Mouse (Mus musculus): Measurements from ENCODE around the gene Tdg.
A peak's percentile ranks its signal among the peaks of the same experiment; 100 is the strongest.
"Not testable (repeated sequence)": the region's sequence is repeated elsewhere in the genome, so short reads cannot be mapped to it uniquely, and the experiment has no call there.

Tdg gene

GRCm38 (mm10) chr10:82629586-82630255, at the start of gene Tdg:
Tdg (plus strand) TSS chr10:82629828.
- peak; percentile 90 for DNase-seq

- not testable (repeated sequence) for DNase-seq
These were observed 40.0 kb upstream of the Tdg start for GRCm38 (mm10) chr10:82589673-82590072.

DNA sequence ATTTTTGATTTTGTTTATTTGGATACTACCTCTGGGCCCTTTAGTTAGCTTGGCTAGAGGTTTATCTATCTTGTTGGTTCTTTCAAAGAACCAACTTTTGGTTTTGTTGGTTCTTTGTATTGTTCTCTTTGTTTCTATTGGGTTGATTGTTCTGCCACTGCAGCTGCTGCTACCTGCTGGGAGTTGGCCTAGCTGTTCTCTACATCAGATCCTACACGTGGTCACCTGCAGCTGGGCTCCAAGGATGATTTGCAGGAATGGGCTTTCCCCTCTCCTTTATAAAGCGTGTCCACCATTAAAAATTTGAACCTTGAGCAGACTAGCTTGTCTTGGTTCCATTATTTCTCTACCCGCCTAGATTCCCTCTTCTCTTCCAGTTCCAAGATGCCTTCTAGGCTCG, 35.2 kb upstream of the Tdg start:
- not testable (repeated sequence) for DNase-seq

GRCm38 (mm10) chr10:82622235-82622634, 7.4 kb upstream of the Tdg start:
- no peak for DNase-seq

DNA sequence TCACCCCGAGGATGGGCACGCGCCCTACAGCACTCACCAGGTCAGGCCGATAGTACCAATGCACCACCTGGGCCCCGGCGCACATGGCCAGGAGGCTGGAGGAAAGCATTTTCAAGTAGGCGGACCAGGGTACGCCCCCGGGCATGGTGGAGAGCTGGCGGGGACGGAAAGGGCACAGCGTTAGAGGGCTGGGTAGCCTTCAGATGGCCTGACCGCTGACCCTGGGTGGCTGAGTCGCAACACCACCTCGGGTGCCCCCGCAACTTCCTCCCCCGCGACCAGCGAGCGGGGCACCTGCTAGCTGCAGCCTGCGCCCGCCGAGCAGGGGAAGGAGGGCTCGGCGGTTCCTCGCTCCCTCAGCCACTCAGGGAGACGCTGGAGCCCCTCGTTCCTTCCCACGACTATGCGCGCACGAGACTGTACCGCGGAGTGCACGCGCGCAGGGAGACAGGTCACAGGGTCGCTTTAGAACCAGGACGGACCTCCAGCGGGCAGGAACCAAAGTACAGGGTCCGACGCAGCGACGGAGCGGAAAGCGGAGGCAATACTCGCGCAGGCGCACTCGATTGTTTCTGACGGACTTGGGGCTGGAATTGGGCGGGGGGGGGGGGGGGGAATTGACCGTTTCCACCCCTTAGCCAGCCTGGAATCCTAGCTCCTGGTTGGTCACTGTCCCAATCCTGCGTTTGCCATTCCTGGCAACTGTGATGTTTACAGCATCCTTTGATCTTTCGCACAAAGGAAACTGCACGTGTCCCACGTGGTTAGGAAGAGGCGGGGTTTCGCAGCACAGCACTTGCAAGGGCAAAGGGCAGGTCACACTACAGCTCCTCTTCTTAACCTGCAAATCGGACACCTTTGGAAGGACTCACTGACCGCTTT, 6.7 kb upstream of the Tdg start, which contains the start of gene 1190007I07Rik:
Gene 1190007I07Rik (minus strand): TSS at position 558 of the 882 bp plus-strand sequence.
- DNase-seq = peak; percentile 95

- not testable (repeated sequence) for DNase-seq
These were observed 6.1 kb upstream of the Tdg start for GRCm38 (mm10) chr10:82623553-82623932.

DNA sequence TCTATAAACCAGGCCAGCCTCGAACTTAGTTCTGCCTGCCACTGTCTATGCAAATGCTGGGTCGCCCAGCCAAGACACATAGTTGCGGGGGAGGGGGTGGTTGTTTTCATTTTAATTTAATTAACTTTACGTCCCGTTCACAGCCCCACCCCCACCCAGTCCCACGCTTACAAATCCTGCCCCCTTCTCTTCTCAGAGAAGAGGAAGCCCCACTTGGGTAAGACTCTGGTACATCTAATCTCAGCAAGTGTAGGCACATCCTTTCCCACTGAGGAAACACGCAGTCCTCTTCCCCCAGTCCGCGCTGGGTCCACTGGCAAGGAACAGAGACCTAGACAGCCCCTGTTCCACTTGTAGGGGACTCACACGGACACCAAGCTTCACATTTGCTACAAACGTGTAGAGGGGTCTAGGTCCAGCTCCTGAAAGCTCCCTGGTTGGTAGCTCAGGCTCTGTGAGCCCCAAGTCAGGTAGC, 480 bp upstream of the Tdg start:
- peak; percentile 21 for DNase-seq

DNA sequence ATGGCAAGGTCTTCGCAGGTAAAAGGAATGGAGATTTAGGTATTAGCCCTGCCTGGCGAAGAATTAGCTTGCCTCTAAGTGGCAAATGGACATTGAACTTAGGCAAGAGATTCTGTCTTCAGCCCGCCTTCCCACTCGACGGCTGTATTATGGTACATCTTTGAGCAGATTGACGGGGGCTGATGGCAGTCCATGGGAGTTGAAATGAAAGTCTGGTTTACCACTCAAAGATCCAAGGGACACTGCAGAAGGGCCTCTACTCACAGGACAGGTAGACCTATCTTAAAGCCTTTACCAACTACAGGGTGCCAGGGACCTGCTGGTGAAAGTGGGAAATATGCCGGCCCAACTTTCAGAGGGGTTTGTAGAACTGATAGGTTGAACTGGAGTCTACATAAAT, 869 bp downstream of the Tdg start:
- no peak for DNase-seq

DNA sequence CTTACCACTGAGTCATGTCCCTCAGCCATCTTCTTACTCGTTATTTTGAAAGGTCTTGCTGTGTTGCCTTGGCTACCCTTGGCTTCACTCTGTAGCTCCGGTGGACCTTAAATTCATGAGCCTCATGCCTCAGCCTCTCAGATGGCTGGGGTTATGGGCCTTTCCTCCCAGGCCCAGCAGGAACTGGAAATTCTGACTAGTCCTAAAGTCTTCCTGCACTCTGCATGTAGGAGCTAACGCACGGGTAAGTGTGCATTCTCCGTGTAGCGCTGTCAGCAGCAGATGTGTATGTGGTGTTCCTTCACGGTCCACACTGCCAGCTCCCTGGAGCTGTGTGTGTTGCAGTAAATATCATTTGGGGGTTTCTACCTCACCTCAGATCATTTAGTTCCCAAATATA, 1.5 kb downstream of the Tdg start:
- no peak for DNase-seq

- DNase-seq = no peak
These were observed 3.1 kb downstream of the Tdg start for GRCm38 (mm10) chr10:82632496-82633280.

DNA sequence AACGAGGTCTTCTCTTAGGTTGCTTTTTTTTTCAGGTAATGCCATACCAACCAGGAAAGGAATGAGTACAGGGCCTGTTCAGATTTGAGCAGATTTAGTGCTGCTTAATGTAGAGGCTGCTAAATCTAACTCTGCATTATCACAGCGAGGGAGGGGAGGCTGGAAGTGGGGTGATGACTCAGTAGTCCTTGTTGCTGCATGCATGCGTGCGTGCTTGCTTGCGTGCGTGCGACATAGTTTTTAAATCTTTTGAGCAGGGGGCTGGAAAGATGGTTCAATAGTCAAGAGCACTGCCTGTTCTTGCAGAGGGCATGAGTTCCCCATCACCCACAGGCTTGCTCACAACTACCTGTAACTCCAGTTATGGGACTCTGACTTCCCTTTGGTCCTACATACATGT, 4.7 kb downstream of the Tdg start:
- no peak for DNase-seq

- DNase-seq = no peak
These were observed 6.7 kb downstream of the Tdg start for GRCm38 (mm10) chr10:82636321-82636720.

DNA sequence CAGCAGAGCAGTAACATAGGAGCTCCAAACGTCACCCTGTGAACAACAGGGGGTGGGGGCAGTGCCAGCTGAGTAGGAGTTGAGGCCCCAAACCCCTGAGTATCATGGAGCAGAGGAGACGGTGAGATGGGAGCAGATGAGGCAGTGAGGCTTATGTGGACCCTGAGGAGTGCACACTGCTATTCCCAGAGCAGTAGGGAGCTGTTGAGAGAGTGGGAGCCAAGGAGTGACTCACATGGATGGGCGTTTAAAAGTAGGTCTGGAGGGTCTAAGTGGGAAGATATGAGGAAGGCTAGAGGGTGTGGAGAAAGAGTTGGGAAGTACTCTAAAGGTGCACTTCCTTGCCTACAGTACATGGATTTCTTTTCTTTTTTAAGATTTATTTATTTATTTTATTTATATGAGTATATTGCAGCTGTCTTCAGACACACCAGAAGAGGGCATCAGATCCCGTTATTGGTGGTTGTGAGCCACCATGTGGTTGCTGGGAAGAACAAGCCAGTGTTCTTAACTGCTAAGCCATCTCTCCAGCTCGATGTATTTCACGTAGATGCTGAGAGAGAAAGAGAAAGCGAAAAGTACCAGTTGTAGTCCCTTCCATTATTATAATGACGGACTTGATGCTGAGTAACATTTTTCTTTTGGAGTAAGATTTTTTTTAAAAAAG, 9.5 kb downstream of the Tdg start:
- DNase-seq = no peak

GRCm38 (mm10) chr10:82641481-82641880, 11.9 kb downstream of the Tdg start:
- DNase-seq = no peak

- no peak for DNase-seq
These were observed 16.5 kb downstream of the Tdg start for GRCm38 (mm10) chr10:82646083-82646482.

GRCm38 (mm10) chr10:82647205-82647811, 17.7 kb downstream of the Tdg start:
- no peak for DNase-seq

DNA sequence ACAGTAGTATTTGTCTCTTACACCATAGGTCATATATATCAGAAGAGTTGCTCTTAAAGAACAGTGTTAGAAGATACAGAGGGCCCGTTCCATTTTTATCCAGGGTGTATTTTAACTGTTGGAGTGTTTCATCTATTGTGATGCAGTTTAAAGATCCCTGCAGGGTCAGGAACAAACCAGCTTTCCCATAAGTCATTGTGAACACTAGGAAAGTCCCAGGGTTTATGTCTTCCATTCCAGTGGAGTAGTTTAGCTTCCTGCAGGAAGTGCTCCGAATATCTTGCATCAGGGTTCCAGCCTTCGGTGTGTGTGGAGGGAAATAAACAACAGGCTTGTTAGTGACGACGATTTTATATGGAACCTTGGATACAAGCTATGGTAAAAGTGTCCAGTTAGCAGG, 21.6 kb downstream of the Tdg start:
- no peak for DNase-seq

DNA sequence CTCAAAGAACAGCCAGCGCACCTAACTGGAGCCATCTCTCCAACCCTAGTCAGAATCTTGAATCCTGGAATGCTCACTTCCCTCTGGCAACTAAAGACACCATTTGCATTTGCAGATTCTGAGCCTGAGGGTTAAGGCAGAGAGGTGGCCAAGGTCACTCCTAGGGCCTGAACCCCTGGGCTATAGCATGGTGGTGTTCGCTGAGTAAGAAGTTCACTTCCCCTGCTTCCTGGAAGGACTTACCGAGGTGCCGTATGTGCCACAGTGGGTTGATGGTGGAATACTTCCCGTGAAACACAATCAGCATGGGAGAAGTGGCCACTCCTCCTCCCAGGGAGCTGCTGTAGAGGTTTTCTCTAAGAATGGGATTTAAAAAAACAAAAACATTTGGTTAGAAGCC, 23.0 kb downstream of the Tdg start:
- DNase-seq = no peak

- DNase-seq = no peak
These were observed 25.0 kb downstream of the Tdg start for GRCm38 (mm10) chr10:82654581-82654980.

GRCm38 (mm10) chr10:82661820-82662219, 32.2 kb downstream of the Tdg start:
- peak; percentile 11 for DNase-seq

- peak; percentile 27 for DNase-seq
These were observed 32.8 kb downstream of the Tdg start for GRCm38 (mm10) chr10:82662267-82662990.

Measured in right cerebral cortex, postnatal 4 days (tissue).